Mouse (Mus musculus) E14TG2a.4 (cell line): Measurements from ENCODE around the gene Tenm1.

Experiments
- CTCF ChIP-seq: conservative IDR thresholded peaks from 2 replicates; pipeline ENCODE4 v1.5.1; 2014; ENCODE audit warnings: low read length
- NANOG ChIP-seq: IDR thresholded peaks from 2 replicates; pipeline ENCODE4 v1.6.1; 2014; ENCODE audit warnings: borderline replicate concordance, low read length, mixed read lengths

DNA sequence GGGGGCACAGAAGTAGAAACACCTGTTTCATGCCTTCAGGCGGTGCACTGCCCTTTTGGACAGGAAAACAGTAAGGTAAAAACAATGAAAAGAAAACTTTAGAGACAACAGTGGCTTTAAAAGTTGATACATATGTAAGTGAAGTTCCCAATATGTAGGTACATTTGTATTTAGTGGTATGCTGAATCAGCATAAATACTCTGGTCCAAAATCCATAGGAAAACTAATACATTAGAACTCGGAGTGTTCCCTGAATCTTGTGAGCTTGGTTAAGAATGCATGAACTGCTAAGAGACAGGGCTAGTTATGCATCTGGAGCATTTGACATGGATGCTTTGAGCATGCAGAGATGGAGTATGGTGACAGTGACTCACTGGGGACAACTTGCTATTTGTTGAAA is 906.1 kb downstream of the Tenm1 start:
- TF ChIP-seq CTCF (no peak), NANOG (no peak)
